Mouse (Mus musculus): ENCODE results near the gene Cdc42se1. TPM values are rescaled to one million over a fixed set of nuclear protein-coding genes. Genes with fewer than 3 reads are reported as not detected.
"Not testable (repeated sequence)": the region's sequence is repeated elsewhere in the genome, so short reads cannot be mapped to it uniquely, and the experiment has no call there.

Gene Cdc42se1
- polyA plus RNA-seq, 1 experiment: not detected

DNA sequence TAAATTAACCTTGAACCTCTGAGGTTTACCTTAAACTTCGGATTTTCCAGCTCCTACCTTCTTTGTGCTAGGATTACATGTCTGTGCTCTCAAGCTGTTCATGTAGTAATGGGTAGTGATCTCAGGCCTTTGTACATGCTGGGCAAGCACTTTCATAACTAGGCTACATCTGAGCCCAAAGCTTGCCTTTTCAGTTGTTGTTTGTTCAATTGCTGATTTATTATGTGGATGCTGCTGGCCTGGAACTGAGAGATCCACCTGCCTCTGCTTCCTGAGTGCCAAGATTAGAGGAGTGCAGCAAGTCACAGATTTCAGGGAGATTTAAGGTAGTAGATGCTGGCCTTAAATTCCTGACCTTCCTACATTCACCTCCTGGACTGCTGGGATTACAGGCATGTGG is 29.4 kb upstream of the Cdc42se1 start:
- Histone ChIP-seq H3K4me1 (ENCODE audit: control insufficient read depth, insufficient read depth, low read length) (no peaks in the 10 kb centered on the region), H3K4me3 (ENCODE audit: insufficient read depth, low read depth, low read length) (no peak overlapping the region)
- WGBS: 88% methylated on average over 1 of the region's 1 CpGs

DNA sequence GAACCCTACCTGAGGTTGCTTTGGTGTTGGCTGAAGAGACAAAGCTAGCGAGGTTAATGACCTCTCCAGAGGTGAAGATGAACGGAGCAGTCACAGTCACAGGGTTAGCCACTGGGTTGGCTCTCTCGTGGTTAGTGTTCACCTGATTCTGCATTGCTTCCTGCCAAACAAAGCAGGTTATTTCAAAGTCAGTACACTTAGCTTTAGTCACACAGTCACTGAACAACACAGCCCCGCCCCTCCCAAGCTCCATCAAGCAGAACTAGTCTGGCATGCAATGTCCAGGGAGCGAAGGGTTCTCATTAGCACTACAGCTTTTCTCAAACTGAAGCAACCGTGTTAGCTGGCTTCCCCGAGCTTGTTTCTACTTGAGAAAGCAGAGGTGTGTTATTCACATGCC is 28.4 kb upstream of the Cdc42se1 start:
- H3K27ac ChIP-seq (ENCODE audit: insufficient read depth, low read depth, low read length): no peak overlapping the region; the same call in 1 of the 2 replicates
- TF ChIP-seq CTCF (IDR thresholded peaks at IDR 0.05; ENCODE audit: insufficient read depth, low read depth, low read length) (no peak), POLR2A (IDR thresholded peaks at IDR 0.05; ENCODE audit: insufficient read depth, low read depth, low read length) (no peak)
- H3K4me1 ChIP-seq (ENCODE audit: control insufficient read depth, insufficient read depth, low read length): no peaks in the 10 kb centered on the region
- no peak overlapping the region for H3K4me3 ChIP-seq (ENCODE audit: insufficient read depth, low read depth, low read length)
- 68% methylated on average over 7 of the region's 7 CpGs for WGBS

More for the DNA sequence above, 29.4 kb upstream of the Cdc42se1 start:
- TF ChIP-seq POLR2A (IDR thresholded peaks at IDR 0.05; ENCODE audit: insufficient read depth, low read depth, low read length): no peak
- TF ChIP-seq CTCF (IDR thresholded peaks at IDR 0.05; ENCODE audit: insufficient read depth, low read depth, low read length): no peak
- H3K27ac ChIP-seq (ENCODE audit: insufficient read depth, low read depth, low read length): no peak overlapping the region

GRCm38 (mm10) chr3:95200562-95200961 is 28.0 kb upstream of the Cdc42se1 start:
- Histone ChIP-seq H3K4me1 (ENCODE audit: control insufficient read depth, insufficient read depth, low read length) (no peaks in the 10 kb centered on the region), H3K4me3 (ENCODE audit: insufficient read depth, low read depth, low read length) (no peak overlapping the region), H3K27ac (ENCODE audit: insufficient read depth, low read depth, low read length) (no peak overlapping the region)
- 65% methylated on average over 2 of the region's 2 CpGs for WGBS
- TF ChIP-seq POLR2A (IDR thresholded peaks at IDR 0.05; ENCODE audit: insufficient read depth, low read depth, low read length): no peak
- TF ChIP-seq CTCF (IDR thresholded peaks at IDR 0.05; ENCODE audit: insufficient read depth, low read depth, low read length): no peak

DNA sequence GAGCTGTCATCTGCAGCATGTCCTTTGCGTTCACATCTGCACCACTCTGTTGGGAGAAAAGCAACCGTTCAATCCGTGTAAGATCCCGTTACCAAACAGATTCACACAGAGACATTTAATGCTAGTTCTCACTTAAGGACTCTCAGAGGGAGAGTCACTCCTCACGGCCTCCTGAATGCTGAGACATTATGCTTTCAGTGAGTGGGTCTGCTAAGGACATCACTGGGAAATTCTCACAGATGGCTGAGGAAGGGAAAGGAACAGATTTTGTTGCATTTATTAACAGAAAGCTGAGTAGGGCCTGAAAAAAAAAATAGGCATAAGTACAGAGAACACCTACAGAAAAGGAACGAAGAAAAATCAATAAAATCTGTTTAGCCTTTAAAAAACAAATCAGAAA is 24.7 kb upstream of the Cdc42se1 start:
- 90% methylated on average over 6 of the region's 6 CpGs for WGBS
- Histone ChIP-seq H3K27ac (ENCODE audit: insufficient read depth, low read depth, low read length) (no peak overlapping the region), H3K4me1 (ENCODE audit: control insufficient read depth, insufficient read depth, low read length) (no peaks in the 10 kb centered on the region), H3K4me3 (ENCODE audit: insufficient read depth, low read depth, low read length) (no peak overlapping the region)
- TF ChIP-seq POLR2A (IDR thresholded peaks at IDR 0.05; ENCODE audit: insufficient read depth, low read depth, low read length) (no peak), CTCF (IDR thresholded peaks at IDR 0.05; ENCODE audit: insufficient read depth, low read depth, low read length) (no peak)

DNA sequence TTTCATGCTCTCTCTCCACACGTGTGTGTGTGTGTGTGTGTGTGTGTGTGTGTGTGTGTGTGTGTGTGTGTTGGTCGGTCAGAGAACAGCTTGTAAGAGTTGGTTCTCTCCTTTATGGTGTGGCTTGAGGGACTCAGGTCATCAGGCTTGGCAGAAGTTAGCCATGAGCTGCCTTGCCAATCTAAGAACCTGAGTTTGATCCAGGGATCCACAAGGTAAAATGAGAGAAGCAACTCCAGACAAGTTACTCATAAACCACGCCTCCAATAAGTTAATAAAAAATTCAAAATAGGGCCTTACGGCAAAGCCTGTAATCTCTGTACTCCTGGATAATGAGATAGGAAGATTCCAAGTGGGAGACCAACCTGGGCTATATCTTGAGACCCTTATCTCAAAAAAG is 20.2 kb upstream of the Cdc42se1 start:
- 81% methylated on average over 4 of the region's 4 CpGs for WGBS
- TF ChIP-seq CTCF (IDR thresholded peaks at IDR 0.05; ENCODE audit: insufficient read depth, low read depth, low read length) (no peak), POLR2A (IDR thresholded peaks at IDR 0.05; ENCODE audit: insufficient read depth, low read depth, low read length) (no peak)
- no peaks in the 10 kb centered on the region for H3K4me1 ChIP-seq (ENCODE audit: control insufficient read depth, insufficient read depth, low read length)
- H3K27ac ChIP-seq (ENCODE audit: insufficient read depth, low read depth, low read length): no peak overlapping the region
- no peak overlapping the region for H3K4me3 ChIP-seq (ENCODE audit: insufficient read depth, low read depth, low read length)

DNA sequence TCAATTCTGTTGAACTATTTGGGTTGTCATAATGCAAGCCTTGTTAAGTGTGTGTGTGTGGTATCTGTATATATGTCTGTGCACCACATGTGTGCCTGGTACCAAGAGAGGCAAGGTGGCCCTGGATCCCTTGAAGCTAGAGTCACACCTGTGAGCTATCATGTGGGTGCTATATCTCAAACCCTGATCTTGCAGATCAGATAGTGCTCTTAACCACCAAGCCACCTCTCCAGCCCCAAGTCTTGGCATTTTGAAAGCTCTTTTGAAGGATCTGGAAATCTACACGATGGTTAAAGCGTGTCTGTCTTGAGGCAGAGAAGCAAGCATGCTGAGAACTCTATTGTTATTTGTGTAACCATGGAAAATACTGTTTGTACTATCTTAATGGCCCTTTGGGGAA is 17.9 kb upstream of the Cdc42se1 start:
- Histone ChIP-seq H3K4me1 (ENCODE audit: control insufficient read depth, insufficient read depth, low read length) (no peaks in the 10 kb centered on the region), H3K4me3 (ENCODE audit: insufficient read depth, low read depth, low read length) (no peak overlapping the region), H3K27ac (ENCODE audit: insufficient read depth, low read depth, low read length) (no peak overlapping the region)
- TF ChIP-seq CTCF (IDR thresholded peaks at IDR 0.05; ENCODE audit: insufficient read depth, low read depth, low read length) (no peak), POLR2A (IDR thresholded peaks at IDR 0.05; ENCODE audit: insufficient read depth, low read depth, low read length) (no peak)
- 45% methylated on average over 2 of the region's 2 CpGs for WGBS

DNA sequence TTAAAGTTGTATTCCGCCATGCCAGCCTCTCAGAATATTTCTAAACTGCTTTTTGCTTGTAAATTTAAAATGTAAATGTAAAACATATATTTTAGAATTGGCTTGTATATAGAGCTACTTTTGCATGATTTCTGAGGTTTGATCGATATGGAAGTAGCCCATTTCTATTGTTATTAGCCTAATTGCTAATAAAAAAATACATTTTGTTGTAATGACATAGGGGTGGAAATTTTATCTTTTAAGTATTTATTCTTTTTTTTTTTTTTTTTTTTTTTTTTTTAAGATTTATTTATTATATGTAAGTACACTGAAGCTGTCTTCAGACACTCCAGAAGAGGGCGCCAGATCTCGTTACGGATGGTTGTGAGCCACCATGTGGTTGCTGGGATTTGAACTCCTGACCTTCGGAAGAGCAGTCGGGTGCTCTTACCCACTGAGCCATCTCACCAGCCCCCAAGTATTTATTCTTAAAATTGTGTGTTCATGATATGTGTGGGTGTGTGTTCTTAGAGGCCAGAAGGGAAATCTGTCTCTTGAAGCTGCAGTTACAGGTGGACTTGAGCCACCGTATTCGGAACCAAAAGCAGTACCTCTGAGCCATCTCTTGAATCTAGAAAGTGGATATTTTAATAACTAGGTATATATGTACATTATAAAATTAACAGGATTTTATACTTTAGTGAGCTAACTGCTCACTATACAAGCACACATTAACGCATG is 15.5 kb upstream of the Cdc42se1 start:
- H3K4me1 ChIP-seq (ENCODE audit: control insufficient read depth, insufficient read depth, low read length); H3K27ac ChIP-seq (ENCODE audit: insufficient read depth, low read depth, low read length); H3K4me3 ChIP-seq (ENCODE audit: insufficient read depth, low read depth, low read length): not testable (repeated sequence)
- 80% methylated on average over 10 of the region's 10 CpGs for WGBS

DNA sequence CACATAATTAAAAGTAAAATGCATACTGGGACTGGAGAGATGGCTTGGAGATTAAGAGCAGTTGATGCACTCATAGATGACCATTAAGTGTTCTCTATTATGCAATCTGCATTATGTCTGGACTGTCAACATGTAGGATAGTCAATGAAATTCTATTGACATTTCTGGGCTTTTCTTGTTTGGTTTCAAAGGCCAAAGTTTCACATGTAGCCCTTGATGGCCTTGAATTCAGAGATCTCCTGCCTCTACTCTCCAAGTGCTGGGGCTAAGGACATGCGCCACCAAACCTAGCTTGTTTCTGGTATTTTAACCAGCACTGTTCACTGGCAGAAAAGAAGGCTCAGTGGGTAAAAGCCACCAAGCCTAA is 14.9 kb upstream of the Cdc42se1 start:
- no peak for TF ChIP-seq POLR2A (IDR thresholded peaks at IDR 0.05; ENCODE audit: insufficient read depth, low read depth, low read length)
- no peak for TF ChIP-seq CTCF (IDR thresholded peaks at IDR 0.05; ENCODE audit: insufficient read depth, low read depth, low read length)
- 95% methylated on average over 1 of the region's 1 CpGs for WGBS
- Histone ChIP-seq H3K27ac (ENCODE audit: insufficient read depth, low read depth, low read length) (no peak overlapping the region), H3K4me1 (ENCODE audit: control insufficient read depth, insufficient read depth, low read length) (no peaks in the 10 kb centered on the region), H3K4me3 (ENCODE audit: insufficient read depth, low read depth, low read length) (no peak overlapping the region)

DNA sequence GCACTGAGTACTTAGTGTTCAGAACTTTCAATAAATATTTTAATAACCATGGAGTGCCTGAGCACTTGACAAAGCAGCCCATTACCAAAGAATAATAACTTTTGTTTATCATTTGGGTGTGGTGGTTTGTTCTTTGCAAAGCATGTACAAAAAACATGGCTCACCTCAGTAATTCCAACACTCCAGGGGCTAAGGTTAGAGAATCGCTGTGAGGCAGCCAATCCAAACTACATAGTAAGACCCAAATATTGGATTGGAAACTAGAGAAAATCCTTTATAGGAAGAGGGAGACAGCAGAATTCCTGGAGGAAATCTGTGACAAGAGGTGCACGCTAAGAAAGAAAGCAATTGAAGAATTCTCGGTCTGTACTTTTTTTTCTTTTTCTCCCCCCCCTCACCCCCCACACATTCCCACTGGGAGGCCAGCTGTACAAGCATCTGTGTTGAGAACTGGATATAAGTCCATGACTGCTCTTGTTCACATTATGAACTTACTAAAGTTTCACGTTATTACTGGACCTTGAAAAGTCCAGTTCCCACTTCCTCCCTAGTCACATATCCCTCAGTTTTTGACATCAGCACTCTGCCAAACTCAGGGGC is 11.8 kb upstream of the Cdc42se1 start:
- TF ChIP-seq POLR2A (IDR thresholded peaks at IDR 0.05; ENCODE audit: insufficient read depth, low read depth, low read length): no peak
- TF ChIP-seq CTCF (IDR thresholded peaks at IDR 0.05; ENCODE audit: insufficient read depth, low read depth, low read length): no peak
- H3K4me1 ChIP-seq (ENCODE audit: control insufficient read depth, insufficient read depth, low read length): no peaks in the 10 kb centered on the region
- 10% methylated on average over 4 of the region's 4 CpGs for WGBS

More for the DNA sequence above, 11.8 kb upstream of the Cdc42se1 start:
- Histone ChIP-seq H3K27ac (ENCODE audit: insufficient read depth, low read depth, low read length) (no peak overlapping the region), H3K4me3 (ENCODE audit: insufficient read depth, low read depth, low read length) (peak overlapping the region; percentile 91)
